Mouse (Mus musculus) adrenal gland, postnatal 10 days (tissue): Measurements from ENCODE around the gene Il16. TPM values are rescaled to one million over a fixed set of nuclear protein-coding genes. Genes with fewer than 3 reads are reported as not detected.

Experiments
- DNase-seq: peaks from one replicate; pipeline ENCODE4 v3.0.0; 2021; ENCODE audit warnings: mixed read lengths
- total RNA-seq, 2 experiments: library from RNA; stranded (reverse); gene quantifications; 2 replicates each; pipeline ENCODE4 v1.2.3; 2021

Il16 gene
- total RNA-seq, 2 experiments from 2014 or later, result 8.3 to 10.1 TPM

- DNase-seq, result no peak
Observed at GRCm38 (mm10) chr7:83678506-83678905, 67.0 kb downstream of the Il16 start.

- DNase-seq, result no peak
Observed at GRCm38 (mm10) chr7:83677296-83677695, 68.2 kb downstream of the Il16 start.

GRCm38 (mm10) chr7:83675545-83676254, 69.8 kb downstream of the Il16 start:
- peak; percentile 39 for DNase-seq

- peak; percentile 0 for DNase-seq
Observed at GRCm38 (mm10) chr7:83671573-83671972, 74.0 kb downstream of the Il16 start.

- DNase-seq, result peak; percentile 73
Observed at GRCm38 (mm10) chr7:83668724-83669123, 76.8 kb downstream of the Il16 start.

GRCm38 (mm10) chr7:83667936-83668645, 77.4 kb downstream of the Il16 start:
- DNase-seq, result no peak

GRCm38 (mm10) chr7:83666087-83666595, 79.4 kb downstream of the Il16 start:
- DNase-seq, result no peak

- DNase-seq, result no peak
Observed at GRCm38 (mm10) chr7:83662711-83663375, 82.7 kb downstream of the Il16 start.

GRCm38 (mm10) chr7:83661763-83662162, 83.8 kb downstream of the Il16 start:
- DNase-seq, result no peak

GRCm38 (mm10) chr7:83661031-83661430, 84.5 kb downstream of the Il16 start:
- no peak for DNase-seq

GRCm38 (mm10) chr7:83660273-83660691, 85.2 kb downstream of the Il16 start:
- no peak for DNase-seq

GRCm38 (mm10) chr7:83659159-83660065, 86.1 kb downstream of the Il16 start:
- peak; percentile 21 for DNase-seq

GRCm38 (mm10) chr7:83658716-83659115, 86.8 kb downstream of the Il16 start:
- no peak for DNase-seq

GRCm38 (mm10) chr7:83654938-83655630, 90.4 kb downstream of the Il16 start:
- peak; percentile 28 for DNase-seq

- DNase-seq, result no peak
Observed at GRCm38 (mm10) chr7:83654196-83654595, 91.3 kb downstream of the Il16 start.

GRCm38 (mm10) chr7:83653605-83654051, 91.9 kb downstream of the Il16 start:
- no peak for DNase-seq

GRCm38 (mm10) chr7:83652498-83652897, 93.0 kb downstream of the Il16 start:
- DNase-seq, result no peak

GRCm38 (mm10) chr7:83650638-83651037, 94.9 kb downstream of the Il16 start:
- DNase-seq, result no peak

GRCm38 (mm10) chr7:83648807-83649206, 96.7 kb downstream of the Il16 start:
- no peak for DNase-seq

GRCm38 (mm10) chr7:83645476-83645875, 100.0 kb downstream of the Il16 start:
- DNase-seq, result no peak

GRCm38 (mm10) chr7:83644761-83645160, 100.8 kb downstream of the Il16 start:
- no peak for DNase-seq
